Mouse (Mus musculus) neural tube, embryonic 14.5 days (tissue): Measurements from ENCODE around the gene Med20. TPM values are rescaled to one million over a fixed set of nuclear protein-coding genes. Genes with fewer than 3 reads are reported as not detected.
"Not testable (repeated sequence)": the region's sequence is repeated elsewhere in the genome, so short reads cannot be mapped to it uniquely, and the experiment has no call there.

ENCODE experiments used
- ATAC-seq: fragments of 200-750 bp; cut with Nextera tagmentation; 2 replicates; pipeline ENCODE4 v1.8.0; 2017; ENCODE audit warnings: low read depth, mild to moderate bottlenecking, moderate TSS enrichment, moderate library complexity
- H3K27ac ChIP-seq: fragments of 300-500 bp; sonication (generic); 2 replicates; pipeline ENCODE4 v1.5.1; 2014; ENCODE audit warnings: low read depth, mild to moderate bottlenecking, control low read depth, low read length, moderate library complexity, mixed read lengths
- H3K27me3 ChIP-seq: fragments of 300-500 bp; sonication (generic); 2 replicates; pipeline ENCODE4 v1.6.1; 2014; ENCODE audit warnings: low read length; ENCODE audit not compliant: control insufficient read depth, insufficient read depth
- H3K36me3 ChIP-seq: fragments of 300-500 bp; sonication (generic); 2 replicates; pipeline ENCODE4 v1.6.1; 2014; ENCODE audit warnings: low read length, mixed read lengths; ENCODE audit not compliant: control insufficient read depth, insufficient read depth
- H3K4me1 ChIP-seq: fragments of 300-500 bp; sonication (generic); 2 replicates; pipeline ENCODE4 v1.6.1; 2014; ENCODE audit warnings: low read length; ENCODE audit not compliant: control insufficient read depth, insufficient read depth
- H3K4me2 ChIP-seq: fragments of 300-500 bp; sonication (generic); 2 replicates; pipeline ENCODE4 v1.6.1; 2014; ENCODE audit warnings: mild to moderate bottlenecking, low read depth, low read length, control low read depth
- H3K4me3 ChIP-seq: fragments of 300-500 bp; sonication (generic); 2 replicates; pipeline ENCODE4 v1.5.1; 2014; ENCODE audit warnings: low read depth, low read length, control low read depth, mixed read lengths
- H3K9ac ChIP-seq: fragments of 300-500 bp; sonication (generic); replicated peaks from 2 replicates; pipeline ENCODE4 v1.6.1; 2014; ENCODE audit warnings: low read depth, mild to moderate bottlenecking, control low read depth, low read length, mixed read lengths
- H3K9me3 ChIP-seq: fragments of 300-500 bp; sonication (generic); 2 replicates; pipeline ENCODE4 v1.6.1; 2016; ENCODE audit warnings: low read length; ENCODE audit not compliant: control insufficient read depth
- WGBS: fragments of 180-500 bp; shearing (Covaris S2); extraction: QIAGEN DNeasy Blood & Tissue Kit; methylation state at CpG from one replicate; pipeline ENCODE4 v1.1.7; 2014; 5-methylcytosine and 5-hydroxymethylcytosine counted together
- polyA plus RNA-seq: library from polyadenylated mRNA; unstranded; fragments of >200 nt; fragmentation: Nextera tagmentation; extraction: Ambion mirVana; gene quantifications from 2 replicates; pipeline ENCODE4 v1.2.1, GENCODE M21; 2014

Gene Med20
- polyA plus RNA-seq, 1 experiment from 2014 or later = 38.1 TPM

DNA sequence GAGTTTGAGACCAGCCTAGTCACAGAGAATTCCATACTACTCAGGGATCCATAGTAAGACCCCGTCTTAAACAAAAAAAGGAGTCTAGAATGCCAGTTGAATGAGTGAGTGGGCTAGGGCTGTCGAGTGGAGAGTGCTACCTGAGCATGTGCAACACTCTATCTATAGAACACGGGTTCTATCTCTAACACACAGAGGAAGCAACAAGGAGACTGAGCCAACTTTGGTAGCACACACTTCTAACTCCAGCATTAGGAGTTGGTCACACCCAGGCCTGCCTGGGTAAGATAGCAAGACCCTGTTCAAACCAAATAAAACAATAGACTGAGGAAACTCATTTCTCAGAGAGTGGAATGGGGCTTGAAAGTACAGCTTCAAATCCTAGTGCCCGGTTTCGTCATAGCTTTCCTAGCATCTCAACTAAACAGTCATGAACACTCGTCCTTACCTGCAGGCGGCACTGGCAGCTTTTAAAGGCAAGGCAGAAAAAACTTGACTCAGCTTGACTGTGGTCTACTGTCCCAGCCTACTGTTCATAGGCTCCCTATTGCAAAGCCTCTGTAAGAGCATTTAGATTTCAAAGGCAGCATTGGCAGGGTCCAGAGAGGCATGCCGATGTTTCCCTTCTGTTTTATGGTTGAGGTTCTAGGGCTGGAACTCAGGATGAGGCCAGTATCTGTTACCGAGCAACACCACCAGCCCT is 6.4 kb downstream of the Med20 start:
- Histone ChIP-seq H3K4me1 (0 out of 2 replicates have a peak, but pooled peaks cover 4% of the 10 kb centered on the region), H3K9me3 (no peaks in the 10 kb centered on the region), H3K36me3 (peaks cover 34% of the 10 kb centered on the region), H3K4me3 (no peak overlapping the region), H3K27ac (no peak overlapping the region), H3K9ac (no peak overlapping the region), H3K27me3 (no peaks in the 10 kb centered on the region), H3K4me2 (no peak overlapping the region)
- ATAC-seq = no peak
- WGBS = 93% methylated on average over 9 of the region's 9 CpGs

DNA sequence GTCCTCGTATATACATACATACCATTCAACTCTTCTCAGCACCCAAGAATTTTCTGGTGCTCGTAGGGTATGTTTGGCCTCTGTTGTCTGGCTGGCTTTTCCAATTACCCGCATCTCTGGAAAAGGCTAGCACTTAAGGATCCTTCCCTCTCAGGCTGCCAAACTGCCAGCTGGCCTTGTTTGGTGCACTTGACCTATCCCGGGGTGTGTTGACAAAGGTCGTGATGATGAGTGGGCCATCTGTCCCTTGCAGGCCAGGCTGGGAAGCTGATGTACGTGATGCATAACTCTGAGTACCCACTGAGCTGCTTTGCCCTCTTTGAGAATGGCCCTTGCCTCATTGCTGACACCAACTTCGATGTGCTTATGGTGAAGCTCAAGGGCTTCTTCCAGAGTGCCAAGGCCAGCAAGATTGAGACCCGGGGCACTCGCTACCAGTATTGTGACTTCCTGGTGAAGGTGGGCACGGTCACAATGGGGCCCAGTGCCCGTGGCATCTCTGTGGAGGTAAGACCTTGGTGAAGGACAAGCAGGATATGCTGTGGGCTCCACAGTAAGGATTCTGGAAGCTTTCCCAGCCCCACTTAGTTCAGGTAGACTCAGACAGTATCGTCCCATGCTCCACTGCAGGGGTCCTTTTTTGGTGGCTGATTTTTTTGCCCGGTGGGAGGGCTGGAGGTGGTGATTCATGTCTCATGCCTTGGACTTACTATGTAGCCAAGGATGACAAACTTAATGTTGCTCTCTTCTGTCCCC is 7.4 kb downstream of the Med20 start:
- peaks cover 43% of the 10 kb centered on the region for H3K36me3 ChIP-seq
- H3K4me3 ChIP-seq = no peak overlapping the region
- H3K9me3 ChIP-seq = no peaks in the 10 kb centered on the region
- no peak overlapping the region for H3K9ac ChIP-seq
- no peak for ATAC-seq
- H3K4me2 ChIP-seq = no peak overlapping the region
- no peak overlapping the region for H3K27ac ChIP-seq
- H3K4me1 ChIP-seq = no peaks in the 10 kb centered on the region
- 90% methylated on average over 13 of the region's 13 CpGs for WGBS
- no peaks in the 10 kb centered on the region for H3K27me3 ChIP-seq

DNA sequence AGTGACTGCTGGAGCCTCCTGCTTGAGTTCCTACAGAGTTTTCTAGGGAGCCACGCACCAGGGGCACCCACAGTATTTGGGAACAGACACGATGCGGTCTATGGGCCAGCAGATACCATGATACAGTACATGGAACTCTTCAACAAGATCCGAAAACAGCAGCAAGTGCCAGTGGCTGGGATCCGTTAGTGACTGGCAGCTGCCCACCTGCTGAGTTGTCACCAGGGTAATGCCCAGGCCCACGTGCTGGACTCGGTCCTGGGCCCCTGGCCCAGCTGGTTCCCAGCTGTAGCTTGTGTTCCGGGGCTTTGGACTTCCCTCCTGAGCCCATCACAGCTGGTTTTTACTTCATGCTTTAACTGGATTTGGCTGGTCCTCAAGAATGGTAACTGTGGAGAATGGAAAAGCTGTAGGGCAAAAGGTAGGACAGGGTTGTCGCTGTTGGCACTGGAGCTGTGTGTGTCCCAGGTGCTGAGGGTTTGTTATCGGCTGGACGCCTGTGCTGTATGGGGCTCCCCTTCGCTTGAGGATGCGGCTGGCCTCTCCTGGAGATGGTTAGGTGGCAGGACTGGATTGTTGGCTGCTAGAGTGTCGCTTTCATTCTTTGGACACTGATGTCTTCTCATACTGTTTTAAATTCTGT is 11.7 kb downstream of the Med20 start:
- Histone ChIP-seq H3K27ac (no peak overlapping the region), H3K9me3 (no peaks in the 10 kb centered on the region), H3K4me1 (no peaks in the 10 kb centered on the region), H3K9ac (no peak overlapping the region), H3K27me3 (no peaks in the 10 kb centered on the region), H3K4me3 (no peak overlapping the region), H3K36me3 (peaks cover 32% of the 10 kb centered on the region), H3K4me2 (no peak overlapping the region)
- ATAC-seq = no peak
- WGBS = 96% methylated on average over 14 of the region's 14 CpGs

DNA sequence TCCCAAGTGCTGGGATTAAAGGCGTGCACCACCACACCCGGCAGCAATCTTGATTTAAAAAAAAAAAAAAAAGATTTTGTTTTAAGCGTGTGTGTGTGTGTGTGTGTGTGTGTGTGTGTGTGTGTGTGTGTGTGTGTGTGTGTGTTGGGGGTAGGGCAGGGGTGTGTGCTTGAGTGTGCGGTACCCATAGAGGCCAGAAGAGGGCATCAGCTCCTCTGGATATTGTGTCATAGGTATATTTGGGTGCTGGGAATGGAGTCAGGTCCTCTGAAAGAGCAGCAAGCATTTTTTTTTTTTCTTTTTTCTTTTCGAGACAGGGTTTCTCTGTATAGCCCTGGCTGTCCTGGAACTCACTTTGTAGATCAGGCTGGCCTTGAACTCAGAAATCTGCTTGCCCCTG is 13.2 kb downstream of the Med20 start:
- 95% methylated on average over 5 of the region's 5 CpGs for WGBS
- not testable (repeated sequence) for ATAC-seq, H3K27me3 ChIP-seq, H3K9me3 ChIP-seq, H3K4me2 ChIP-seq, H3K9ac ChIP-seq, H3K27ac ChIP-seq, H3K4me3 ChIP-seq, H3K4me1 ChIP-seq
- peaks cover 24% of the 10 kb centered on the region for H3K36me3 ChIP-seq

GRCm38 (mm10) chr17:47625088-47625487 is 13.7 kb downstream of the Med20 start:
- no peaks in the 10 kb centered on the region for H3K4me1 ChIP-seq
- no peak overlapping the region for H3K4me3 ChIP-seq
- no peaks in the 10 kb centered on the region for H3K27me3 ChIP-seq
- H3K36me3 ChIP-seq = peaks cover 23% of the 10 kb centered on the region
- ATAC-seq = no peak
- H3K27ac ChIP-seq = no peak overlapping the region
- H3K4me2 ChIP-seq = no peak overlapping the region
- no peaks in the 10 kb centered on the region for H3K9me3 ChIP-seq
- 89% methylated on average over 2 of the region's 2 CpGs for WGBS
- no peak overlapping the region for H3K9ac ChIP-seq

GRCm38 (mm10) chr17:47626031-47626430 is 14.6 kb downstream of the Med20 start:
- WGBS = 91% methylated on average over 5 of the region's 5 CpGs
- H3K9ac ChIP-seq = no peak overlapping the region
- ATAC-seq = no peak
- no peaks in the 10 kb centered on the region for H3K27me3 ChIP-seq
- H3K4me1 ChIP-seq = peaks cover 6% of the 10 kb centered on the region
- peaks cover 23% of the 10 kb centered on the region for H3K36me3 ChIP-seq
- H3K27ac ChIP-seq = no peak overlapping the region
- no peak overlapping the region for H3K4me3 ChIP-seq
- no peak overlapping the region for H3K4me2 ChIP-seq
- H3K9me3 ChIP-seq = no peaks in the 10 kb centered on the region

- H3K9me3 ChIP-seq = no peaks in the 10 kb centered on the region
- peaks cover 15% of the 10 kb centered on the region for H3K36me3 ChIP-seq
- no peak overlapping the region for H3K4me3 ChIP-seq
- no peak overlapping the region for H3K9ac ChIP-seq
- H3K4me2 ChIP-seq = no peak overlapping the region; the same call in 1 of the 2 replicates
- peaks cover 19% of the 10 kb centered on the region for H3K4me1 ChIP-seq
- WGBS = 86% methylated on average over 2 of the region's 2 CpGs
- no peak for ATAC-seq
- no peak overlapping the region for H3K27ac ChIP-seq
- no peaks in the 10 kb centered on the region for H3K27me3 ChIP-seq
Measured at GRCm38 (mm10) chr17:47627791-47628190, 16.4 kb downstream of the Med20 start.

DNA sequence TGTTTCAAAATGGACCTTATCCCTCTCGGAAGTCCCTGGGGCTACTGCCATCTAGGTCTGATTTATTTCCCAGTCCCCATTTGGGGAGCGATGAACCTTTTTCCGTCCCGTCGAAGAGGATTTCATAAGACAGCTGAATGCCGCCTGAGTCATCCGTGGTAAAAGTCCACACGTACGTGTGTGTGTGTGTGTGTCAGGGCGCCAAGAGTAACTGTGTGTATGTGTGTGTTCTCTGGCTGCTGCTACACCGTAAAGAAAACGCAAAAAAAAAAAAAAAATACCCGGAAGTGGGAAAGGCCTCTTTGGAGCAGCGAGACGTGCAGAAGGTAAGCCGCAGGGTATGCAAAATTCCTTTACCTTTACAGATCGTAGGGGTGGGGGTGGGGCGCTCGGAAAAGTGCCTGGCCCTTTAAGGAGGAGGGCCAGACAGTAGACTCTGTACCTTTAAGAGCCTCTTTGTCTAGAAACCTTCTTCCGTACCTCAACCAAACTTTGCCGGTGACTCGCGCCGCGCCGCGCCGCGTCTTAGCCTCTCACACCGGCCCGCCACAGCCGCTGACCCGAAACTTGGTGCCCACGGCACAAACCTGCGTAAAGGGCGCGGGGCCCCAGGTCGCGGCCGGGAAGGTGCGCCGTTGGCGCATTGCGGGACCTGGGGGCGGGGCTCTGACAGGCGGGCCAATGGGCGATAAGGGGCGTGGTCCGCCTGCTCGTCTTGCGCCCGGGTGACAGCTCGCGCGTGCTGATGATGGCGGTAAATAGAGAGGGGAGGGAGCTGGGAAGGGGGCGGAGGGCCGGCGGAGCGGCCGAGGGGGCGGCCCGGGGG is 17.7 kb downstream of the Med20 start:
- peak overlapping the region; percentile 57 for H3K4me2 ChIP-seq
- H3K4me1 ChIP-seq = peaks cover 19% of the 10 kb centered on the region
- WGBS = under 1% methylated on average over 59 of the region's 63 CpGs
- H3K36me3 ChIP-seq = peaks cover 3% of the 10 kb centered on the region; the same call in 1 of the 2 replicates
- no peaks in the 10 kb centered on the region for H3K27me3 ChIP-seq
- H3K4me3 ChIP-seq = peak overlapping the region; percentile 63
- no peaks in the 10 kb centered on the region for H3K9me3 ChIP-seq
- H3K27ac ChIP-seq = peak overlapping the region; percentile 95
- peak overlapping the region; percentile 77 for H3K9ac ChIP-seq
- peak; percentile 93 for ATAC-seq
